Mouse (Mus musculus) layer of hippocampus, postnatal 10 days (tissue): ENCODE measurements around the gene Slc10a1. TPM values are rescaled to one million over a fixed set of nuclear protein-coding genes. Genes with fewer than 3 reads are reported as not detected.
"Not testable (repeated sequence)": the region's sequence is repeated elsewhere in the genome, so short reads cannot be mapped to it uniquely, and the experiment has no call there.

Experiments used
- DNase-seq, 2 experiments: peaks; one replicate each; pipeline ENCODE4 v3.0.0; 2021; ENCODE audit warnings: low spot score in 2 of 2
- total RNA-seq, 2 experiments: library from RNA; stranded (reverse); gene quantifications; 2 replicates each; pipeline ENCODE4 v1.2.3; 2021

Gene Slc10a1
- total RNA-seq, 2 experiments from 2014 or later: not detected

GRCm38 (mm10) chr12:80967918-80968317, 587 bp downstream of the Slc10a1 start:
- no peak for DNase-seq

GRCm38 (mm10) chr12:80966059-80966838, 2.3 kb downstream of the Slc10a1 start:
- no peak for DNase-seq

GRCm38 (mm10) chr12:80962566-80962965, 5.9 kb downstream of the Slc10a1 start:
- DNase-seq: no peak

GRCm38 (mm10) chr12:80957961-80958360, 10.5 kb downstream of the Slc10a1 start:
- DNase-seq: no peak

GRCm38 (mm10) chr12:80956039-80956438, 12.5 kb downstream of the Slc10a1 start:
- DNase-seq: no peak

GRCm38 (mm10) chr12:80952526-80952925, 16.0 kb downstream of the Slc10a1 start:
- no peak for DNase-seq

GRCm38 (mm10) chr12:80951640-80952219, 16.8 kb downstream of the Slc10a1 start:
- no peak for DNase-seq

- not testable (repeated sequence) for DNase-seq
Measured at GRCm38 (mm10) chr12:80949603-80950002, 18.9 kb downstream of the Slc10a1 start.

- no peak for DNase-seq
Measured at GRCm38 (mm10) chr12:80948202-80948601, 20.3 kb downstream of the Slc10a1 start.

- peak; percentile 94 to 96 for DNase-seq
Measured at GRCm38 (mm10) chr12:80945996-80946355, 22.5 kb downstream of the Slc10a1 start.

- peak; percentile 98 to 99 for DNase-seq
Measured at GRCm38 (mm10) chr12:80945334-80945995, 23.0 kb downstream of the Slc10a1 start, which contains the start of gene Srsf5. TSS of gene Srsf5 (plus strand) at chr12:80945504.

GRCm38 (mm10) chr12:80944963-80945333, 23.6 kb downstream of the Slc10a1 start:
- DNase-seq: not testable (repeated sequence)

GRCm38 (mm10) chr12:80944204-80944603, 24.3 kb downstream of the Slc10a1 start:
- no peak for DNase-seq

GRCm38 (mm10) chr12:80943395-80943794, 25.1 kb downstream of the Slc10a1 start:
- DNase-seq: no peak

GRCm38 (mm10) chr12:80941886-80942285, 26.6 kb downstream of the Slc10a1 start:
- no peak for DNase-seq

GRCm38 (mm10) chr12:80939165-80939564, 29.3 kb downstream of the Slc10a1 start:
- DNase-seq: no peak

- peak in 1 of 2 experiments; percentile 26 for DNase-seq
Measured at GRCm38 (mm10) chr12:80938642-80939041, 29.9 kb downstream of the Slc10a1 start.

GRCm38 (mm10) chr12:80937331-80938029, 31.0 kb downstream of the Slc10a1 start:
- no peak for DNase-seq

GRCm38 (mm10) chr12:80936751-80937150, 31.8 kb downstream of the Slc10a1 start:
- DNase-seq: no peak

- DNase-seq: no peak
Measured at GRCm38 (mm10) chr12:80932865-80933264, 35.6 kb downstream of the Slc10a1 start.

- no peak for DNase-seq
Measured at GRCm38 (mm10) chr12:80931402-80932140, 36.9 kb downstream of the Slc10a1 start.
